Mouse (Mus musculus) embryonic fibroblast, embryonic 13.5 days (primary cell): ENCODE measurements around the gene Ifit1.

ENCODE experiments used
- CTCF ChIP-seq: IDR thresholded peaks from 2 replicates; pipeline ENCODE4 v1.5.1; 2011; ENCODE audit warnings: mild to moderate bottlenecking, control low read depth, low read length, moderate library complexity, borderline replicate concordance; ENCODE audit not compliant: insufficient read depth
- POLR2A ChIP-seq: IDR thresholded peaks from 2 replicates; pipeline ENCODE4 v1.6.1; 2011; ENCODE audit warnings: low read depth, mild to moderate bottlenecking, control low read depth, low read length, moderate library complexity

- TF ChIP-seq POLR2A: no peak
- TF ChIP-seq CTCF: no peak
Observed at GRCm38 (mm10) chr19:34662067-34662507, 21.4 kb downstream of the Ifit1 start.
